Mouse (Mus musculus) brain, embryonic 14.5 days (tissue): ENCODE results near the gene Rrp9.

Experiments
- CTCF ChIP-seq: fragments of 200-500 bp; IDR thresholded peaks from 2 replicates; pipeline ENCODE4 v1.5.1; 2012; ENCODE audit warnings: inconsistent platforms, mild to moderate bottlenecking, moderate library complexity, borderline replicate concordance; ENCODE audit not compliant: insufficient read depth, insufficient read length; ENCODE audit errors: extremely low read depth
- POLR2A ChIP-seq: fragments of 200-500 bp; IDR thresholded peaks from 2 replicates; pipeline ENCODE4 v1.6.1; 2012; ENCODE audit warnings: mild to moderate bottlenecking, inconsistent platforms, borderline replicate concordance; ENCODE audit not compliant: poor library complexity, insufficient read depth, insufficient read length, severe bottlenecking; ENCODE audit errors: extremely low read depth

GRCm38 (mm10) chr9:106483136-106483535 is 7.4 kb downstream of the Rrp9 start:
- TF ChIP-seq POLR2A (no peak), CTCF (no peak)
